Mouse (Mus musculus): ENCODE data around the gene Nhej1. TPM values are rescaled to one million over a fixed set of nuclear protein-coding genes. Genes with fewer than 3 reads are reported as not detected.

Gene Nhej1
- 8.3 and 8.5 TPM in 2 replicates for total RNA-seq (2017)

DNA sequence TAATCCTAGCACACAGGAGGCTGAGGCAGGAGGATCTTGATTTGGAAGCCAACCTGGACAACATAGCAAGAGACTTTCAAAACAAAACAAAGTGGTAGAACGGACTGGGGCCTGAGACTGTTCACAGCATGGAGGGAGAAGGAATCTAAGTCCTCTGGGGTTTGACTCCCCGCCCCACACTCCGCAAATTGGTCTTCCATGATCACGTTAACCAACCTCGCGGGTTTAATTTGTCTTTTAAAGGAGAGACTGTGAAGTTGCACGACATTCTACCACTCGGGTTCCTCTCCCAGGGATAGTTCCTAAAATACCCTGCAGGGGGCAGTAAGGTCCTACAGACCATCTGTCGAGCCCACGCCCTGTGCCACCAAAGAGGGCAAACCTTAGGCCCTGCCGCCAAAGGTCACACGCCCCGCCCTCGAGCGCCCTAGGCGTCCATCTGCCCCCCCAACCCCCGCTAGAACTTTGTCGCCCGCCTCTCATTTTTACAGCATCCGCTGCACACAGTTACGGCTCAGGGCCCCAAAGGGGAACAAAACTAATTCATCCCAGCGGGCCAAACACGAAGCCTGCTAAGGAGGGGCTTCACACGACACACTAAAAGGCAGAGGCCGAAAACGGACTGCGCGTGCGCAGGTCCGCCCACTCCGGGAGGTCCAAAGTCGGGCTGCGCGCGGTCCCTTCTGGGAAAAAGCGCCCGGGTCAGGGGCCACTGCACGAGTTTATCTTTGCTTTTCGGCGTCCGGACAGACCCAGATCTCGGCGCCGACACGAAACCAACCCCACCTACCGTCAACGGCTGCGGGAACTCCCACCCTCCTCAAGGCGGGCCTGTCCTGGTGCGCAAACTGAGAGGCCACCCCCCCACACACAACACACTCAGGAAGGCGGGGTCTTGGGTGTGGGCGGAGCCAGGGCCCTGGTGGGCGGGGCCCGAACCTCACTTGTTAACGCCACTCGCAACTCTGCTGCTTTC lies at the start of gene Nhej1:
Gene Nhej1, minus strand, starts transcription at position 855 of the 976 bp plus-strand sequence.
- peak; percentile 92 for ATAC-seq (ENCODE audit: extremely low read depth, insufficient number of reproducible peaks, low FRiP score, poor library complexity, severe bottlenecking)

DNA sequence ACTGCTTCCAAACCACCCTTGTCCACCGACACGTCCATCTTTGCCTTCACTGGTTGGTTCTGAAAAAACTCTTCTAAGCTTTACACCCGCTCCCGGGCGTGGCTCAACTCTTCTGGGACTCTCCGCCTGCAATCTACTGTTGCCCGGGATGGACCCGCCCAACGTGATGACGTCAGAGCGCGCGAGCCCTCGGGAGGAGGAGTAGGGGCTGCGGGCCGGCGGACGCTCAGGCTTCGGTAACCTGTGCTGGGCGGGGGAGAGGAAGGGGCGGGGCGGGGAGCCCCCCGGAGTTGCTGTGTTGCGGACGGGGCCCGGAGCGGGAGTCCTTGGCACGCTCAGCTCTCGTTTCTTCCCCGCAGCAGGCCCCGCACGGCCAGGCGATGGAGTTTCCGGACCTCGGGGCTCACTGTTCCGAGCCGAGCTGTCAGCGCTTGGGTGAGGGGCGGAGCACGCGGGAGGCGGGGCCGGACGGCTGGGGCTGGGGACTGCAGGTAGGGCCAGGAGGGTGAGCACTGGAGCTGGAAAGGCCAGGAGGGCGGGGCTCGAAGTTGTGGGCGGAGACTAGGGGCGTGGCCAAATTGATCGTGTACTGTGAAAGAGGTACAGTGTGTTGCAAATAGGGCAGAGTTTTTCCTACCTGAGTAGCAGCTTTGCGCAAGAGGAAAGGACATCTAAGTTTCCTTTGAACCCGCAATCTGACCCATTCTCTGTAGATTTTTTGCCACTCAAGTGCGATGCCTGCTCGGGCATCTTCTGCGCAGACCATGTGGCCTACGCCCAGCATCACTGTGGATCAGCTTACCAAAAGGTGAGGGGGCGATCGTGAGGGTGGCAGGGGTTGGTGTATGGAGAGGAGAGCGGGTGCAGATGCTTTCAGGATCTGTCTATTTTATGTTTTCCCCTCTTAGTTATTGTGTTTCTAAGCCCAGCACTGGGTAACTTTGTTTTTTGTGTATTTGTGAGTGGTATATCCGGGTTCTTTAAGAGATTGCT lies 43.8 kb upstream of the Nhej1 start, which contains the start of gene Zfand2b:
Gene Zfand2b, plus strand, starts transcription at position 175 of the 993 bp plus-strand sequence.
- peak; percentile 91 for ATAC-seq (ENCODE audit: extremely low read depth, insufficient number of reproducible peaks, low FRiP score, poor library complexity, severe bottlenecking)

DNA sequence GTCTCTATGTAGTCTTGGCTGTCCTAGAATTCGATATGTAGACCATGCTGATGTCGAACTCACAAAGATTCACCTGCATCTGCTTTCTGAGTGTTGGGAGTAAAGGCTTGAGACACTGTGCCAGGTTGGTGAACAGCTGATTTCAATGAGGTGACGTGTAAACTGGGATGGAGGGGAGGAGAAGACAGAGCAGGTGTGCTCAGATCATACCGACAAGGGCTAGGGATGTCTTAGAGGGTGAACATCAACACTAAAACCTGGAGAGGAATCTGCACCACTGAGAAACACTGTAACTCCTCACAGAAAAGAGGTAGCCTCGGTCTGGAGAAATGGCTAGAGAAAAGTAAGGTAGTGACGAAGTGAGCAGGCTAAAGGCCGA lies 43.1 kb upstream of the Nhej1 start:
- no peak for ATAC-seq (ENCODE audit: extremely low read depth, insufficient number of reproducible peaks, low FRiP score, poor library complexity, severe bottlenecking)

DNA sequence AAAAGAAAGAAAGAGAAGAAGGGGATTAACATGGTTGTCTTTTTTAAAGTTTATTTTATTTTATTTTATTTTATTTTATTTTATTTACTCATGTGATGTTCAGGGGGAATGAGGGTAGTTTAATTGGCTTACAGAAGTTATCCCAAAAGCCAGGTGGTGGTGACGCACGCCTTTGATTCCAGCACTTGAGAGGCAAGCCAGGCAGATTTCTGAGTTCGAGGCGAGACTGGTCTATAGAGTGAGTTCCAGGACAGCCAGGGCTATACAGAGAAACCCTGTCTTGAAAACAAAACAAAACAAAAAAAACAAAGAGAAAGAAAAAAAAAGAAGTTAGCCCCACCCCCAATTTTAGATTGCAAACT lies 35.2 kb upstream of the Nhej1 start:
- no peak for ATAC-seq (ENCODE audit: extremely low read depth, insufficient number of reproducible peaks, low FRiP score, poor library complexity, severe bottlenecking)

DNA sequence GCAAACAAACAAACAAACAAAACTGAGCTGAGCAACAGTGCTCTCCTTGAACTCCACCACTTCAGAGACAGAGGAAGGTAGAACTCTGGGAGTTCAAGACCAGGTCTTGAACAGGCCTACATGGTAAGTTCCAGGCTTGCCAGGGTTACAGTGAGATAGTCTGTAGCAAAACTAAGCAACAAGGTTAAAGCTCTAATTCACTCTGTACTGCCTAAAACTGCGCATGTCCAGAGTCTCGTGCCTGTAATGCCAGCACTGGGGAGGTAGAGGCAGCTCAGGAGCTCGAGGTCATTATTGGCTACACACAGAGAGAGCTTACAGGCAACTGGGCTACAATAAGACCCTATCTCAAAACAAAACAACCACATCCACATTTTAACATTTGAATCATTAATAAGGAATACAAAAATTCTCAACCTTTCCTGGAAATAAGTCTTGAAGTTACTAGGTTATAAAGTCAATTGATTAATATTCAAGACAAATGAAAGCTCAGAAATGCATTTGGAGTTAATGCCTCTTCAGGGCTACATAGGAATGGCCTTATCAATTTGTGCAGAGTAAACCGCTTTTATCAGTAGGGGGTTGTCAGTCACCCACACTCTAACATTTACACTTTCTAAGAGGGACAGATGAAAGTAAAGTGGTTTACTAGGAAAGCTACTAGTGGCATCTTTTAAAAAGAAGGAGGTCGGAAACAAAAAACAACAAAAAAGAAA lies 34.7 kb upstream of the Nhej1 start:
- no peak for ATAC-seq (ENCODE audit: extremely low read depth, insufficient number of reproducible peaks, low FRiP score, poor library complexity, severe bottlenecking)

DNA sequence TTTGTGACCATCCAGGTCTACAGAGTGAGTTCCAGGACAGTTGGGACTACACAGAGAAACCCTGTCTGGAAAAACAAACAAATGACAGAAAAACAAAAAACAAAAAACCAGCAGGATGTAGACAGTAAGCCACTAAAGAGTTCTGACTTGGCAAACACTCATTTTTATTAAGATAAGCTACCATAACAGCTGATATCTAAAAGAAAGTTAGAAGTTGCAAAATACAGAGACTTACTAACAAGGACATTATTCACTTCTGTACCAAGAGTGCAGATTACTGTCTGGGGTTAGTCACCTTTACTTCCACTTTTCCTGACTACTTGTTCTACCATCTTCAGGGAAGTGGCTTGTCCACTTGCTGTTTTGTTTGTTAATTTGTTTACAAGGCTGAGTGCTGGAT lies 34.0 kb upstream of the Nhej1 start:
- no peak for ATAC-seq (ENCODE audit: extremely low read depth, insufficient number of reproducible peaks, low FRiP score, poor library complexity, severe bottlenecking)

DNA sequence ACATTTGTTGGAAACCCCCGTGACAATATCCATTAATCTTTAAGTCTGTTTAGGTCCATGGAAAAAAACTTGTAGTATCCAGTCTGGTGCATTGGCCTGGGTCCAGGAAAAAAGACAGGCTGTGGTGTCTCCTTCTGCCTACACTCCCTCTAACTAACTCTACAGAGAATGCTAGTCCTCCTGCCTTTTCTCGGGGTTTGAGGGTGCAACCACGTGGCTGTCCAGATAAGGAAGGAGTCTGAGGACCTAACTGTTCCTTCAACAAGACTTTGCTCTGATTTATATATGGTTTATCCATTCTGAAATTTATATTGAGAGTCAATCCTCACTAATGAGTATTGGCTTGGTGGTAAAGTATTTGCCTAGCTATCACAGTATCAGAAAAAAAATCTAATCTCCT lies 30.8 kb upstream of the Nhej1 start:
- no peak for ATAC-seq (ENCODE audit: extremely low read depth, insufficient number of reproducible peaks, low FRiP score, poor library complexity, severe bottlenecking)

DNA sequence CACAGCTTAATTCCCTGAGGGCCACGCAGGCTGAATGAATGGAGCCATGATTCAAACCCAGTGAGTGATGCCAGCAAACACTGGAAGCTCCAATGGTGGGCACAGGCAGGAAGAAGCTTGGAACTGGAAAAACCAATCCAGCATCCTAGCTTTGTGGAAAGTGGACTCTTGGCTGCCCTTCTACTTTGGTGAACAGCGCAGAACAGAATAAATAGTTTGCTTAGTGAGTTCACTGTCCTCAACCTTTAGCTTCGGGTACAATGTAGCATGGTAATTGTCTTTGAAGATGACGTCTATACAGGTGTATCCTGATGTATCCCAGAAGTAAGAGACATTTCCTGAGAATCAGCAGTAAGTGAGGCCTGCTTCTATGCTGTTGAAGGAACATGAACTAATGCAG lies 23.7 kb upstream of the Nhej1 start:
- no peak for ATAC-seq (ENCODE audit: extremely low read depth, insufficient number of reproducible peaks, low FRiP score, poor library complexity, severe bottlenecking)

DNA sequence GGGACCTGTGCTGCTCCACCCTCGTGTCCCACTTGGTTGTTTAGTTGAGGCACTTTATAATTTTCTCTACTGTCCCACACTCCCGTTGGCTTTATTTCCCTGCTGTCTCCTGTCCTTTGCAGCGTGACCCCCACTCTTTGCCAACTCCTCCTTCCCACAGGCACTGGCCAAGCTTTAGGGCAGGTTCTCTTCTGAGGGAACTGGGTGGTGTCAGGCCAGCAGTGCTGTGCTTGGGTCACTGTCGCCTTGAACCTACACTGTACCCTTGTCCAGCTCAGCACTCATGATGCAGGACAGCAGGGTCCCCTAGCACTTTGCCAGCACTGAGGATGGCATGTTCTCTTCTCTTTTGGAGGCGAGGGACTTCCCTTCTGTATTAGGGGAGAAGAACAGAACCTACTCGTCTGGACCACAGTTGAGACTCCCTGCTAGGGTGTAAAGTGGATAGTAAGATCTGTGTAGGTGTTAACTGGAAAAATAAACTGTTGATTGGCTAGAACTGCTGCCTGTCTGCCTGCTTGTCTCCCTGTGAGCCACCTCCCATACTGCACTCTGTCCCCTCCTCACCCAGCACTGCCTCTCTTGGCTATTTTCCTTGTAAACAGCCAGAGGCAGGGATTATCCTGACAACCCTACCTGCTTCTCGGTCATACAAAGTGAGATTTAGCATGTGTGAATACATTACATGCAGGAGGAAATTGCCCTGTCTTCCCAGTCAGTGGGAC lies 22.6 kb upstream of the Nhej1 start:
- ATAC-seq (ENCODE audit: extremely low read depth, insufficient number of reproducible peaks, low FRiP score, poor library complexity, severe bottlenecking), result no peak

DNA sequence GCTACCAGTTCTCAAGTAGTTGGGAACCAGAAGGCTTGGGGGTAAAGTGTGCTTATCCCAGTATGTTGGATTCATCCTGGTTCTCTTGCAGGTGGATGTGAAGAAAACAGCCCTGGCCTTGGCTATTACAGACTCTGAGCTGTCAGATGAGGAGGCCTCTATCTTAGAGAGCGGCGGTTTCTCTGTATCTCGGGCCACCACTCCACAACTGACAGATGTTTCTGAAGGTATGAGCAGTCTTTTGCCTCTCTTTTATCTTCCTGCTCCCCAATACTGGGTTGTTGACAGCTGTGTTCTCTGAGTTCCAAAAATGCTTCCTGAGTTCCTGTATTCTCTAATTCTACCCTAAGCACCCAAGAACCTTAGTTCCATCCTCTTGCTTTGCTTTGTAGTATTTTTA lies 20.6 kb upstream of the Nhej1 start:
- no peak for ATAC-seq (ENCODE audit: extremely low read depth, insufficient number of reproducible peaks, low FRiP score, poor library complexity, severe bottlenecking)

DNA sequence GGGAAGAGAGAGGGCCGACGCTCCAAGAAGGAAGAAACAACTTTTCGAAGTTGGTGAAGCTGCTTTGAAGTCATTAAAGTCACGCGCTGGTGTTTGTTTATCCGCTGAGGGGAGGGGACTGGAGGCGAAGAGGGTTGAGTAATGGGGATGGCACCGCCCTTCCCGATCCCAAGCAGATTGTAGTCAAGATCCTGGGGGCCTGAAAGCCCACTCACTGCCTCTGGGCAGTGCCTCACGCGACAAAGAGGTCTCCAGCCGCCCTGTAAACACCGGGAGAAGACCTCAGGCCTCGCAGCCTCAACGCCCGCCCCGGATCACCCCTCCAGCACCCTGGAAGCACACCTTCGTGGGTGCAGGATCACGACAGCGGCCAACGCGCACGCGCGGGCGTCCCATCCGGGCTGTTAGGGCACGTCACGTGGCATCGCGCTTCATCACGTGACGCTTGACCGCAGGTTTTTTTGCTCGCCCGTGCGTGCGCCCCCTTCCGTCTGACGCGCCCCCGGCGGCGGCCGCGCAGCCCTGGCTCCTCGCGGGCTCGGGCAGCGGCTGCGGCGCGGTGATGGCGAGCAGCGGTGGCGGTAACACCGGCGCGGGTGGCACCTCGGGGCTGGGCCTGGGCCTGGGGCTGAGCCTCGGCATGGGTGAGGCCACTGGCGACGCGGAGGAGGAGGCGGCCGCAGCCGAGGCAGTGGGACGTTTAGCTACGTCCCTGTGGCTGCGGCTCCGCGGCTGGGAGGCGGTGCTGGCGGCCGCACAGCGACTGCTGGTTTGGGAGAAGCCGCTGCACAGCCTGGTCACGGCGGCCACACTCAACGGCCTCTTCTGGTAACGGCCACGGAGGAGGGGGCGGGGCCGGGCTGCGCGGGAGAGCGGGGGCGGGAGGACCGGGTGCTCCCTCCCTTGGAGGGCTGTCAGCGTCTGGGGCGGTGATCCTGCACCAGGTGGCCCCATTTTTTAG lies 17.6 kb upstream of the Nhej1 start, which contains the start of the genes Cnppd1 and Retreg2:
Gene Cnppd1, minus strand, starts transcription at position 411 of the 961 bp plus-strand sequence.
Gene Retreg2, plus strand, starts transcription at position 478 of the 961 bp plus-strand sequence.
- ATAC-seq (ENCODE audit: extremely low read depth, insufficient number of reproducible peaks, low FRiP score, poor library complexity, severe bottlenecking), result peak; percentile 62

DNA sequence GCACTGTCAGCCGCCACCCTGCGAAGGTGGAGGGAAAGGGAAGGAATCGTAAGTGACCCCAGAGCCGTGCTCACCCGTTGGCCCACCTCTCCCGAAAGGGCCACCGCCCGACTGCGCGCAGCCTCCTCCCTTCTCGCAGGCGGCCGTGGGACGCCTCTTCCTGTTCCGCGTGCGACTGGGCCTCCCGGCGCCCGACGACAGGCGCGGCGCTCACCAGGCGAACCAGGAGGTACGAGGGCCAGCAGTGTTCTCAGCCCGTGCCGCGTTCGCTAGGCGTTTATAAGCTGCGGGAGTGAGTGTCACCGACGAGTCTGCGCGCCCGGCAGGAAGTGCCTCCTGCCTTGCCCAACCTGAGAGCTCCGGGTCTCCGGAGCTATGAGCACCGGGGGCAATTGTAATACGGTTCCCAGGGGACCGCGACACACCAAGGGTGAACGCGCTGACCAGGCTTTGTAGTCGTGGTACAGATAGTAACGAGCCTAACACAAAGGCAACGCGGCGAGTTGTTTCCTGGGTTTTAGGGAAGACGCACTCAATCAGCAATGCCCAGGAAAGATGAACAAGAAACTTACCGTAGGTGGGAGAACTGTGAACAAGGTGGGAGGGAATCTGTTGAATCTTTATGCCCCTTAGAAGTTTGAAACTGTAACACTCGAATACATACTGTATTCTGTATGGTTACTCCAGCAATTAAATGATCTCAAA lies 16.6 kb upstream of the Nhej1 start:
- ATAC-seq (ENCODE audit: extremely low read depth, insufficient number of reproducible peaks, low FRiP score, poor library complexity, severe bottlenecking), result peak; percentile 47

DNA sequence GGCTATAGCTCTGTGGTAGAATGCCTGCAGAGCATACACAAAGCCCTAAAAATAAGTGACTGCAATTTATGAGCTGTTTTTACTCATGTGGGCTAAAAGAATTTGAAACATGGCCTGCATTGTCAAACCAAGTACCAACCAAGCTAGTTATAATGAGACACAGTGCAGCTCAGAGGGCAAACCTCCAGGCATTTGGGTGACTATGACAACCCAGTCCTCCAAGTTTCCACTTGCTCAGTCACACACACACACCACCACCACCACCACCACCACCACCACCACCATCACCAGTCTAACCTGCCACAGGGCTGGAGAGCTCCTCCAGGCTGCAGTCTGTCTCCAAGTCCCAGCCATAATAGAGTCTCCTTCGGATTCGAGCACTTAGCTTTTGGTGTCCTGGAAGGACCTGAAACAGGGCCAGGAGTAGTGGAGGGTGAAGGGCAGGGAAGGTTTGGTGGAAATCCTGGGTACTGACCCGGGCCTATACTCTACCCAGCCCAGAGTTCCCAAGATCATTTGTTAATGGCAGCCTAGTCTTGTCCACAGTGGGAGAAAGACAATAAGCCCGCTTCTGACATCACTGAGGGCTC lies 15.7 kb upstream of the Nhej1 start:
- ATAC-seq (ENCODE audit: extremely low read depth, insufficient number of reproducible peaks, low FRiP score, poor library complexity, severe bottlenecking), result no peak

DNA sequence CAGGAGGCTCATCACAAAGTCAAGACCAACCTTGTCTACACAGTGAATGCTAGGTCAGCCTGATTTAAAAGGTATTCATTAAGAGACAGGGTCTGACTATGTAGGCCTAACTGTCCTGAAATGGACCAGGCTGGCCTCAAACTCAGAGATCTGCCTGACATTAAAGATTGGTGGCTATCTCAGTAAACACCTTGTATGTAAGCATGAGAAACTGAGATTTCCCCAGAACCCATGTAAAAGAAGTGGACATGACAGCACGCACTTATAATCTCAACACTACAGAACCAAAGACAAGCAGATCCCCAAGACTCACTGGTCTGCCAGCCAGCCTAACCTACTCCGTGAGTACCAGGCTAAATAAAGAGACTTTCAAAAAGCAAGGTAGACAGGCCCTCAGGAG lies 13.4 kb upstream of the Nhej1 start:
- ATAC-seq (ENCODE audit: extremely low read depth, insufficient number of reproducible peaks, low FRiP score, poor library complexity, severe bottlenecking), result no peak

DNA sequence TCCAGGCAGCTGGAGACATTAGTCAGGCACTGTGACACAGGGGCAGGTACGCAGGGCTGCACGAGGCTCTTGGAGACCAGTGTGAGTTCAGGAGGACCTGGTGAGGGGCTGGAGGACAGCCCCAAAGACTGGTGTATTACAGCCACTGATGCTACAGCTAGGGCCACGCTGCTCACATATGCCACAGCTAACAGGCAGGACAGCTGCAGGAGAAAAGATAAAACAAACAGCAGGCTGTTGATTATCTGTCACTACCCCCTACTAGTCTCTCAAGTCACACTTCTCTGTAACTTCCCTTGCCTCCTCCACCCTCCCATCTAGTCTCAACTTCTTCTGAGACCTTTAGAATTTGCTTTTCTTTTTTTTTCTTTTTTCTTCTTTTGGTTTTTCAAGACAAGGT lies 11.7 kb upstream of the Nhej1 start:
- ATAC-seq (ENCODE audit: extremely low read depth, insufficient number of reproducible peaks, low FRiP score, poor library complexity, severe bottlenecking), result no peak

DNA sequence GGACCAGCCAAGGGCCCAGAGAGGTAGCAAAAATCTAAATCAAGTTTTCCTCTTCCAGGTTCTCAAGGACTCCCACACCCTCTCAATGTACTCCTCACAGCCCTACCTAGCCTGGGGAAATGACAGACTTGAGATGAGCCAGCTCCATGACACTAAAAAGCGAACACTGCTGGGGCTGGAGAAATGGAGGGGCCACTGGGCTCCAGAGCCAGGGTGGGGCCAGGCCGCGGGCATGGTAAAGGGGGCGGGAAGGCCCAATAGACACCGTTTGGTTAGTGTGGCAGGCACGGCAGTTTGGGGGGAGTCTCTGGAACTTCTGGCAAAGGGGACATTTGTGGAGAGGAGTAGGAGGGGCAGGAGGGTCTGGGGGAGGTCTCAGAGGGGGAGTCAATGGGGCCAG lies 11.3 kb upstream of the Nhej1 start:
- ATAC-seq (ENCODE audit: extremely low read depth, insufficient number of reproducible peaks, low FRiP score, poor library complexity, severe bottlenecking), result no peak
